Mouse (Mus musculus) c-Kit-negative CD71-positive TER-119-positive erythroid progenitor cells, embryonic 14.5 days (primary cell): ENCODE data around the gene Rnf214.

Experiments used
- DNase-seq: peaks from one replicate; pipeline ENCODE4 v3.0.0-alpha.2; 2013; ENCODE audit warnings: low read depth, low spot score

The Rnf214 gene

DNA sequence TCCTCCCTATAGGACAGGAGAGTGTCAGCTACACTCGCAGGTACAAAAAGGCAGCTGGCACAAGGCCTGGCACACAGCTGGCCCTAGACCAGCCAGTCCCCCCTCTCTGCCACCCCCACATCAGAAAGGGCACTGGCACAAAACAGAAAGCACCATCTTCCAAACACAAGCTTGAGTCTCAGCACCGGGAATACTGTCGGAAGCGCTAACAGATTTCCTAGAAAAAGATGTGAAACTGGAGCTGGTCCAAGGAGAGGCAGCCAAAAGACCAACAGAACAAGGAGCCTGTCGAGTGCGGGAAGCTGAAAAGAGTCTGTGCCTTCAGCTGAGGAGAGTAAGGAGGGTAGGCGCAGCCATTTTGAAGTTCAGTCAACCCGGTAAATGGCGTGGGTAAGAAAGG, 91.6 kb downstream of the Rnf214 start:
- no peak for DNase-seq
